Mouse (Mus musculus) forebrain, embryonic 16.5 days (tissue): ENCODE data around the gene Card19. TPM values are rescaled to one million over a fixed set of nuclear protein-coding genes. Genes with fewer than 3 reads are reported as not detected.

Experiments
- ATAC-seq: fragments of 200-750 bp; cut with Nextera tagmentation; 2 replicates; pipeline ENCODE4 v1.8.0; 2017; ENCODE audit warnings: mild to moderate bottlenecking, moderate library complexity
- H3K27ac ChIP-seq: fragments of 300-500 bp; sonication (generic); 2 replicates; pipeline ENCODE4 v1.5.1; 2014; ENCODE audit warnings: low read length, control low read depth
- H3K27me3 ChIP-seq: fragments of 300-500 bp; sonication (generic); replicated peaks from 2 replicates; pipeline ENCODE4 v1.6.1; 2014; ENCODE audit warnings: low read length; ENCODE audit not compliant: control insufficient read depth, insufficient read depth
- H3K36me3 ChIP-seq: fragments of 300-500 bp; sonication (generic); 2 replicates; pipeline ENCODE4 v1.6.1; 2014; ENCODE audit not compliant: control insufficient read depth, insufficient read depth
- H3K4me1 ChIP-seq: fragments of 300-500 bp; sonication (generic); replicated peaks from 2 replicates; pipeline ENCODE4 v1.6.1; 2014; ENCODE audit warnings: low read length; ENCODE audit not compliant: control insufficient read depth, insufficient read depth
- H3K4me2 ChIP-seq: fragments of 300-500 bp; sonication (generic); 2 replicates; pipeline ENCODE4 v1.6.1; 2014; ENCODE audit warnings: mild to moderate bottlenecking, low read length, control low read depth
- H3K4me3 ChIP-seq: fragments of 300-500 bp; sonication (generic); replicated peaks from 2 replicates; pipeline ENCODE4 v1.5.1; 2014; ENCODE audit warnings: mild to moderate bottlenecking, low read length, control low read depth
- H3K9ac ChIP-seq: fragments of 300-500 bp; sonication (generic); replicated peaks from 2 replicates; pipeline ENCODE4 v1.6.1; 2014; ENCODE audit warnings: low read depth, low read length, control low read depth
- H3K9me3 ChIP-seq: fragments of 300-500 bp; sonication (generic); 2 replicates; pipeline ENCODE4 v1.6.1; 2016; ENCODE audit warnings: low read length; ENCODE audit not compliant: control insufficient read depth
- WGBS: fragments of 180-500 bp; shearing (Covaris S2); extraction: QIAGEN DNeasy Blood & Tissue Kit; methylation state at CpG from one replicate; pipeline ENCODE4 v1.1.7; 2014; 5-methylcytosine and 5-hydroxymethylcytosine counted together
- polyA plus RNA-seq: library from polyadenylated mRNA; unstranded; fragments of >200 nt; fragmentation: Nextera tagmentation; extraction: Ambion mirVana; gene quantifications from 2 replicates; pipeline ENCODE4 v1.2.1, GENCODE M21; 2015

Gene Card19
- polyA plus RNA-seq, 1 experiment from 2014 or later, result 21.4 TPM

DNA sequence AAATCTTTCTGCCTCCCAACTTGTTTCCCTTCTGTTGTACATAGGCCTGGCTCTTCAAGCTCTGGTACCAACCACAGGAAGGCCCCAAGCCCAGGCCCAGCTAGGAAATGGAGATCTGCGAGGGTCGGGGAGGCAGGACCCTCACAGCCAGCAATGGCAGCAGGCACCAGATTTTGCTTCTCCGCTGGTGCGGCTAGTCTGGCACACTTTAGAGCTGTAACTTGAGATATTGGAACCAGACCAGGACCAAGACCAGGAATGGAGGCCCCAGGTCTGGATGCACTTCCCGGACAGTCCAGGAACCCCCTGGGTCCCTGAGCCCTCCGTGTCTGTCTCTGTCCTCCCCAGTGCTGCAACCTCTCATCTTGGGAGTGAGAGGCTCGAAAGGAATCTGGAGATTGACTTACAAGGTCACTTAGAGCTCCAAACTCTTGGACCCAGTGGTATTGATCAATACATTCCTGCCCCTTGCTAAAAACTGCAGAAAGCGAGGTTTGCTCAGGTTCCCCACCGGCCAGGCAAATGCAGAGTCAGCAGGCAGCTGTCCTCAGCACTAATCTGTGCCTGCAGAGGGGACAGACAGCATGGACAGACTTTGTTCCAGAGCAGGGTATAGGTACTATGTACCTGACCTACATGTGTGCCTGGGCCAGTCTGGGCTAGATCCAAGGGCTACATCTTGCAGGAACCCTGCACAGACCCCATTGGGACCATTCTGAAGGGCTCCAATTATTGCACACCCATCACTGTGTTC lies 1.1 kb upstream of the Card19 start:
- Histone ChIP-seq H3K9me3 (no peaks in the 10 kb centered on the region), H3K4me3 (no peak overlapping the region), H3K27ac (no peak overlapping the region), H3K36me3 (no peaks in the 10 kb centered on the region), H3K27me3 (no peaks in the 10 kb centered on the region), H3K4me2 (no peak overlapping the region), H3K4me1 (peaks cover 30% of the 10 kb centered on the region), H3K9ac (no peak overlapping the region)
- no peak for ATAC-seq
- 61% methylated on average over 9 of the region's 9 CpGs for WGBS

DNA sequence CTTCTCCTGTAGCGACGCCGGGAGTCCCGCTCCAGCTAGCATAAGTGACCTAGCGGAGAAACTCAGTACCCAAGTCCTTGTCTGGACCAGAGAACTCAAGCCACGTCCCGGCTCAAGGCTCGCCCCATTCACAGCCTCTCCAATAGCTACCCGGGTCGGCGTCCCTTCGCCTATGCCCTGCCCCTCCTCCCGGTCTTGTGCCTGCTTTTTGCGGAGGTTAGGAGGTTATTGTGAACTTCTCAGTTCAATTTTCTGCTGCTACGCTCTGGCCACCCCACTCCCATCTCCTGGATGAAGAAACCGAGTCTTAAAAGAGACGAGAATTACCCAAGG lies 349 bp upstream of the Card19 start:
- H3K27ac ChIP-seq, result no peak overlapping the region
- no peak for ATAC-seq

DNA sequence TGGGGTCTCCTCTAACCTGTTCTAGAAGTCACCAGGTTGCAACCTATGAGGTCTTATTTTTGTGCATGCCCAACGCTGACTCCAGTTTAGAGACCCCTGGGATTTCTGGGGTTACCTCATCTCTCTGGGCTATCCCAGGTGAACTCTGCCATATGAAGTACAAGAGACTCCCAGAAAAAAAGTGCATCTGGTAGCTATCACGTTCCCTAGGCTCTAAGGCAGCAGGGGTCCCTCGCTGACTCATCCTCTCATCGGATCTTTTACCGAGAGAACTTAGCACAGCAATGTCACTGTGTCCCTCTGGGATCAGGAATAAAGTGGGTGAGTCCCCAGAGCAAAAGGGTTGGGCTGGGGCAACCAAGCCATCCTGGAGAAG lies 721 bp downstream of the Card19 start:
- H3K27me3 ChIP-seq, result no peaks in the 10 kb centered on the region
- H3K4me1 ChIP-seq, result peaks cover 36% of the 10 kb centered on the region
- no peak overlapping the region; the same call in 1 of the 2 replicates for H3K27ac ChIP-seq
- peak overlapping the region; percentile 82 for H3K4me3 ChIP-seq
- no peak for ATAC-seq
- peak overlapping the region; percentile 73 for H3K9ac ChIP-seq
- H3K4me2 ChIP-seq, result peak overlapping the region; percentile 84
- H3K36me3 ChIP-seq, result no peaks in the 10 kb centered on the region
- 14% methylated on average over 5 of the region's 5 CpGs for WGBS
- no peaks in the 10 kb centered on the region for H3K9me3 ChIP-seq

More for the DNA sequence above, 349 bp upstream of the Card19 start:
- Histone ChIP-seq H3K4me1 (peaks cover 36% of the 10 kb centered on the region), H3K4me2 (peak overlapping the region; percentile 84), H3K27me3 (no peaks in the 10 kb centered on the region), H3K36me3 (no peaks in the 10 kb centered on the region), H3K9ac (peak overlapping the region; percentile 73), H3K4me3 (peak overlapping the region; percentile 82), H3K9me3 (no peaks in the 10 kb centered on the region)
- WGBS, result 3% methylated on average over 17 of the region's 17 CpGs

DNA sequence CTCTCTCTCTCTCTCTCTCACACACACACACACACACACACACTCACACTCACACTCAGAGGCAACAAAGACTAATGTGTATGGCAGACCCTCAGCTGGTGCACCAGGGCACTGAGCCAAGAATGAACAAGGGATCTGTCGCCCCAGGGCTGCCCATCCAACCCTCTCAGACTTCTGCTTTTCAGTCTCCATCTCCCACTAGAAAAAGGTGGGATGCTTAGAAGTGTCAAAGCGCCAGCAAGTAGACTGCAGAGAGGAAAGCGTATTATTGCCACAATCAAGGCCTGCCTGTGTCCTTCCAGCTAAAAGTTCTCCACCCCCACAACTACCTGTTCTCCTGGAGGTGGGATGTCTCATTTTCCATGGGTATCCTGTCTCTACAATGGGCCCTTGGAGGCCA lies 1.4 kb downstream of the Card19 start:
- Histone ChIP-seq H3K4me3 (no peak overlapping the region), H3K9ac (no peak overlapping the region), H3K4me1 (peaks cover 36% of the 10 kb centered on the region), H3K9me3 (no peaks in the 10 kb centered on the region), H3K27me3 (no peaks in the 10 kb centered on the region), H3K27ac (no peak overlapping the region), H3K36me3 (no peaks in the 10 kb centered on the region), H3K4me2 (peak overlapping the region; percentile 84)
- ATAC-seq, result no peak
- 53% methylated on average over 3 of the region's 3 CpGs for WGBS

DNA sequence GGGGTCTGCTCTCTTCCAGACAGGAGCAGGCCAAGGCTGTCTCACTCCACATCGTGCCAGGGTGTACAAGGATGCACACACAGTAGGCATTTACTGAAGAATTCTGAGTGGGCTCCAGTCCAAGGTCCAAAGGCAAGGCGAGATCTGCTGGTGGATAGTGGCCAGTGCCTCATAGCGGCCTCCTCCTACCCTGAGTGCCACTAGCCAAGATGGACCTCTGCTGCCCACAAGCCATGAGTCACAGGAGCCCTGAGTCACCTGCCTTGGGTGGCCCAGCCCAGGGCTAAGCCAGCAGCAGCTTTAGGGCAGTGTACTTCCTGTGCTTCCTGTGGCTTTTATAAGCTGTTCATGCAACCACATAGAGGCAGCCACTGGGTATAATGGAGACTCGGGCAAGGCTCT lies 2.3 kb downstream of the Card19 start:
- no peak overlapping the region for H3K4me2 ChIP-seq
- H3K27me3 ChIP-seq, result no peaks in the 10 kb centered on the region
- 44% methylated on average over 4 of the region's 4 CpGs for WGBS
- H3K27ac ChIP-seq, result peak overlapping the region; percentile 11
- H3K9me3 ChIP-seq, result no peaks in the 10 kb centered on the region
- no peaks in the 10 kb centered on the region for H3K36me3 ChIP-seq
- H3K9ac ChIP-seq, result no peak overlapping the region
- peaks cover 36% of the 10 kb centered on the region for H3K4me1 ChIP-seq
- peak; percentile 25; the same call in 1 of the 2 replicates for ATAC-seq
- H3K4me3 ChIP-seq, result no peak overlapping the region

DNA sequence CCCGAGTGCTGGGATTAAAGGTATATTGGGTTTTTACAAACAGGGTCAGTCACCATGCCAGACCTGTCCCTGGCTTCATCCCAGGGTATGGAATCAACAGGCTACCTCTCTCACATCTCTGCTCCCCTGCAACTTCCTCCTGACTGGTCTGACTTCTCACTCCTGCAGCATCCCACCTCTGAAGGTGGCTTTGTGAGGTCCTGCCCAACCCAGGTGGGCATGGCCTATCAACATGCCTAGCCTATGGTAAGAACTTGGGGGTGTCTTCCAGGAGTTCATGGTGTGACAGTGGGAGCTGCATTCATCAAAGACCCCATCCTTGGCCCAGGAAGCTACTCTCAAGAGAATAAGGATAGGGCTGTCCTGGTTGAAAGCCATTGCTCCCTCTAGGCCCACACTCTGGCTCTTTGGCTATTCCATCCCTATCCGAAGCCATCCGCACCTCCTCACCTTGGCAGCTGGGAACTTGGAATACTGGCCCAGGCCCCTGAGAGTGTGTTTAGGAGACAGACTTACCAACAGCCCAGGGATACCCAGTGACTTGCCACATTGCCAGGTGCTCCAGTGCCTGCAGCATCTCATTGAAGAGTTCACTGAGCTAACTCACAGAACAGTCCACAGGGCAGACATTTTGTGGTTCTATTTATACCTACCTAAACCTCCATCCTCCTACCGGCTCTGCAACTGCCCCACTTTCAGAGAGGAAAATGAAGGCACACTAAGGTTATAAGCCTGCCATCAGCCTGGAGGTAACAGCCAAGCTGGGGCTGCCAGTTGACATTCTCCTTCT lies 2.9 kb downstream of the Card19 start:
- H3K27me3 ChIP-seq, result no peaks in the 10 kb centered on the region
- H3K27ac ChIP-seq, result peak overlapping the region; percentile 11; the same call in 1 of the 2 replicates

DNA sequence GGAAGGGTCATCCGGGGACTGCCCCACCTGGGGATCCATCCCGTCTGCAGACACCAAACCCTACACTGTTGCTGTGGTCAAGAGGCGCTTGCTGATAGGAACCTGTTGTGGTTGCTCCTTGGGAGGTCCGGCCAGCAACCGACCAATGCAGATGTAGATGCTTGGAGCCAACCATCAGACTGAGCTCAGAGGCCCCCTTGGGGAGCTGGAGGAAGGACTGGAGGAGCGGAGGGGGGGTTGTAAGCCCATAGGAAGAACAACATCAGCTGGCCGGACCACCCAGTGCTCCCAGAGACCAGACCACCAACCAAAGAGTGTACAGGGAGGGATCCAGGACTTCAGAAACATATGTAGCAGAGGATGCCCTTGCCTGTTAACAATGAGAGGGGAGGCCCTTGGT lies 6.5 kb downstream of the Card19 start:
- WGBS, result 59% methylated on average over 7 of the region's 7 CpGs
- no peak for ATAC-seq
- no peaks in the 10 kb centered on the region for H3K27me3 ChIP-seq
- no peak overlapping the region for H3K4me2 ChIP-seq
- H3K4me1 ChIP-seq, result peaks cover 24% of the 10 kb centered on the region
- H3K9me3 ChIP-seq, result no peaks in the 10 kb centered on the region
- no peak overlapping the region for H3K9ac ChIP-seq
- H3K27ac ChIP-seq, result no peak overlapping the region
- no peaks in the 10 kb centered on the region for H3K36me3 ChIP-seq
- H3K4me3 ChIP-seq, result no peak overlapping the region

More for the DNA sequence above, 2.9 kb downstream of the Card19 start:
- Histone ChIP-seq H3K9ac (no peak overlapping the region), H3K4me2 (no peak overlapping the region), H3K36me3 (no peaks in the 10 kb centered on the region), H3K4me1 (peaks cover 36% of the 10 kb centered on the region), H3K9me3 (no peaks in the 10 kb centered on the region), H3K4me3 (no peak overlapping the region)
- 78% methylated on average over 4 of the region's 4 CpGs for WGBS
- ATAC-seq, result no peak

DNA sequence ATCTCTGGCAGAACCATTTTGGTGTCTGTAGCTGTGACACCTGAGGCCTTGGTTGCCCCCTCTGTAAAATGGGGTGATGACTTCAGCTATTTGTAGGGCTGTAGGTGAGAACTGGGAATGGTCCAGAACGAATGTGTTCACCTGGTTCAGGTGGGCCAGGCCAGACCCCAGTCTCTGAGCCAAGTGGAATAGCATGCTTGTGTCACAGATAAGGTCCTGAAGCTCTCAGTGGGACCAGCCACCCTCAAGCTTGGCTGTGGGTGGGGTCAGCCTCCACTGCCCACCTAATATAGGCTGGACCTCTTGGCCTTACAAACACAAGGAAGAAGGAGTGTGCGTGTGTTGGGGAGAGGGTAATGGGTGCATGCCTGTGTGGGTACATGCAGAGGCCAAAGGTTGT lies 9.5 kb downstream of the Card19 start:
- WGBS, result 97% methylated on average over 2 of the region's 2 CpGs
- no peaks in the 10 kb centered on the region for H3K27me3 ChIP-seq
- no peaks in the 10 kb centered on the region for H3K36me3 ChIP-seq
- no peak overlapping the region for H3K9ac ChIP-seq
- no peak overlapping the region for H3K4me2 ChIP-seq
- H3K9me3 ChIP-seq, result no peaks in the 10 kb centered on the region
- no peak for ATAC-seq
- H3K27ac ChIP-seq, result no peak overlapping the region
- H3K4me3 ChIP-seq, result no peak overlapping the region
- peaks cover 4% of the 10 kb centered on the region; the same call in 1 of the 2 replicates for H3K4me1 ChIP-seq

DNA sequence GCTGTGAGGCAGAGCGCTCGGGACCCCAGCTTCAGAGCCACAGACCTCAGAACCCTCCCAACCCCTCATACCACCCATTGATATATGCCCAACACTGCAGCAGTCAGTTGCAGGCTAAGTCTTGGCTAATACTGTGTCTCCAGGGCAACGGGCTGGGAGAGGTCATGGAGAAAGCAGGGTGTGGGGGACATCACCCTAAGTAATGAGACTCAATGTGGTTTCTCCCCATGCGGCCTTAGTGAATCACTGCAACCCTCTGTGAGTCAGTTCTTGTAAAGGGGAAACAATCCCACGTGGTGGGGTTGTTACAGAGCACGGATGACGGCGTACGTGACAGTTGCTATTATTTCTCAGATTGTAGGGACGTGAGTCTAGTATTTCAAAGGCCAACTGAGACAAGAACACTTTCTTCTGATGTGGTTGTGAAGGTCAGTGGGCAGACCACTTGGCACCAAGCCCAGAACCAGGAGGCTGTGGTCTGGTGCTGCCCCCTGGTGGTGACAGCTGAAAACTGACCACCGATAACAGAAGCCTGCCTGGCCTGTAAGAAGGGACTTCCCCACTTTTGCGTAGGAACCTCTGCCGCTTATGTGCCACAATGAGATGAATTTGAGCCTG lies 10.3 kb downstream of the Card19 start:
- H3K4me3 ChIP-seq, result no peak overlapping the region
- no peak overlapping the region for H3K4me2 ChIP-seq
- no peaks in the 10 kb centered on the region for H3K36me3 ChIP-seq
- no peaks in the 10 kb centered on the region for H3K9me3 ChIP-seq
- no peak overlapping the region for H3K9ac ChIP-seq
- 24% methylated on average over 13 of the region's 13 CpGs for WGBS
- 0 out of 2 replicates have a peak, but pooled peaks cover 3% of the 10 kb centered on the region for H3K4me1 ChIP-seq
- ATAC-seq, result peak; percentile 56
- H3K27ac ChIP-seq, result no peak overlapping the region
- H3K27me3 ChIP-seq, result no peaks in the 10 kb centered on the region
